Mouse (Mus musculus) megakaryocyte, embryonic 14.5 days (primary cell): ENCODE measurements around the gene Eef1a1.

Experiments
- FLI1 ChIP-seq: IDR thresholded peaks from 2 replicates; pipeline ENCODE4 v1.6.1; 2012; ENCODE audit warnings: low read length, inconsistent platforms, mixed read lengths
- GATA1 ChIP-seq: IDR thresholded peaks from 3 replicates; pipeline ENCODE4 v1.6.1; 2012; ENCODE audit warnings: mixed read lengths, low read length, inconsistent platforms, borderline replicate concordance

DNA sequence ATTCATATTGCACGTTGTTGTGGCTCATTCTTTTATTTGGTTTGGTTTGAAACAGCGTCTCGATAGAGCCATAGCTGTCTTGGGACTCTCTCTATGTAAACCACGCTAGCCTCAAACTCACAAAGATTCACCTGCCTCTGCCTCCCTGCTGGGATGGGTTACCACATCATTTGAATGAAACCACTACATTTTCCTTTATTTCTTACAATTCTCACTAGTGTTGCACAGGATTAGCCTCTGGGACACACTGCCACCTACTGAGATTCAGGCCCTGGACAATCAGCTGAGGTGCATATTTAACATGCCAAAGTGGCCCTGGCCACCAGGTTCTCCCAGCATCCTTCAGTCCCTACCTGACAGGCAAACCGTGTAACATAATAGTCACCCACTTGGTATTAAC lies 49.5 kb downstream of the Eef1a1 start:
- TF ChIP-seq FLI1, result no peak
- no peak for TF ChIP-seq GATA1
